Mouse (Mus musculus): Measurements from ENCODE around the gene Slc25a22. TPM values are rescaled to one million over a fixed set of nuclear protein-coding genes. Genes with fewer than 3 reads are reported as not detected.

Slc25a22 gene
- total and polyA plus RNA-seq, 3 experiments = 55.8 to 85.8 (median 72.6) TPM

DNA sequence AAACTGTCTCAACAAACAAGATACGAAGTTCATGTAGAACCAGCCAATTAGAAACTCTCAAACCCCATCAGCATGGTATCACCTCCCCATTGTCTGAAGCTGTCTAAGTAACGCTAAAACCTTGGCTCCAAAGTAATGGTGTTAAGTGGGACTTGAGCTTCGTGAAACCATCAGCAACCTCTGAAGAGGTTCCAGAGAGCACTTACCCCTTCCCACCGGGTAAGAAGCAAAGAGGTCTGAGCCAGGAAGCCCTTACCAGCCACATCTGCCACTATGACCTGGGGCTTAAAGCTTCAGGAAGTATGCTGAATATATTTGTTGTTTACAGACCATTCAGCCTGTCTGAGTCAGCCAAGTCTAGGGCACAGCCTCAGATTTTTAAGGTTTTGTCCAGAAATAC, 32.2 kb downstream of the Slc25a22 start:
- Histone ChIP-seq H3K9ac (ENCODE audit: low read depth, low read length) (no peak overlapping the region), H3K79me2 (replicated peaks; ENCODE audit: control insufficient read depth, insufficient read depth, low read length) (no peaks in the 10 kb centered on the region), H3K27ac (no peak overlapping the region), H3K4me1 (ENCODE audit: control insufficient read depth, insufficient read depth, low read length) (peaks cover 3% of the 10 kb centered on the region), H3K36me3 (ENCODE audit: control insufficient read depth, insufficient read depth, low read length) (no peaks in the 10 kb centered on the region), H3K4me3 (no peak overlapping the region), H3K27me3 (ENCODE audit: control insufficient read depth, insufficient read depth, low read length) (no peaks in the 10 kb centered on the region)
- DNase-seq = no peak
- WGBS = 69% methylated on average over 4 of the region's 4 CpGs
- no peak for TF ChIP-seq CTCF (IDR thresholded peaks at IDR 0.05)
- no peak for TF ChIP-seq EP300 (IDR thresholded peaks at IDR 0.05; ENCODE audit: insufficient read depth, low read depth, low read length)
- TF ChIP-seq POLR2A (IDR thresholded peaks at IDR 0.05; ENCODE audit: insufficient read depth, low read depth, low read length) = no peak
- intact Hi-C loops (cut with DNase I) = no loop called here

GRCm38 (mm10) chr7:141403305-141403704, 34.4 kb downstream of the Slc25a22 start:
- intact Hi-C loops (cut with DNase I) = no loop called here
- Histone ChIP-seq H3K27ac (no peak overlapping the region), H3K36me3 (ENCODE audit: control insufficient read depth, insufficient read depth, low read length) (no peaks in the 10 kb centered on the region), H3K27me3 (ENCODE audit: control insufficient read depth, insufficient read depth, low read length) (no peaks in the 10 kb centered on the region), H3K4me3 (no peak overlapping the region), H3K4me1 (ENCODE audit: control insufficient read depth, insufficient read depth, low read length) (no peaks in the 10 kb centered on the region), H3K9ac (ENCODE audit: low read depth, low read length) (no peak overlapping the region), H3K79me2 (replicated peaks; ENCODE audit: control insufficient read depth, insufficient read depth, low read length) (no peaks in the 10 kb centered on the region)
- WGBS = 32% methylated on average over 5 of the region's 5 CpGs
- TF ChIP-seq CTCF (IDR thresholded peaks at IDR 0.05) (peak; percentile 77), EP300 (IDR thresholded peaks at IDR 0.05; ENCODE audit: insufficient read depth, low read depth, low read length) (0 out of 2 replicates have a peak, but pooled peaks have one; percentile 63), POLR2A (IDR thresholded peaks at IDR 0.05; ENCODE audit: insufficient read depth, low read depth, low read length) (no peak)
- DNase-seq = peak; percentile 53 to 64

DNA sequence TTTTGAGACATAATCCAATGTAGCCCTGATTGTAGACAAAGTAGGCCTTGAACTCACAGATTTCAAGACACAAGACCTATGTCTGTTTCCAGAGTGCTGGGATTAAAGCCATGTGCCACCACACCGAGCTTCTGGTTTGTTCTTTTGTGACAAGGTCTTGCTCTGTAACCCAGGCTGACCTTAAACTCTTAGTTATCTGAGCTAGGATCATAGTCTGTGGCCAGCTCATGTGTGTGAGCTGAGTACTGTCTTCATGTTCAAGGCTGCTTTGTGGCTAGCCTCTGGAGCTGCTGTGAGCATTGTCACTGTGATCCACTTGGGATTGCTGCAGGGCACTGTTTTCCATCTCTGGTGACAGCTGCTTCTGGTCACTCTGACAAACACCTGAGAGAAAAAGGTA, 42.3 kb downstream of the Slc25a22 start:
- TF ChIP-seq CTCF (IDR thresholded peaks at IDR 0.05) = no peak
- no peak for TF ChIP-seq POLR2A (IDR thresholded peaks at IDR 0.05; ENCODE audit: insufficient read depth, low read depth, low read length)
- no peak for TF ChIP-seq EP300 (IDR thresholded peaks at IDR 0.05; ENCODE audit: insufficient read depth, low read depth, low read length)
- 78% methylated on average over 1 of the region's 1 CpGs for WGBS
- H3K4me1 ChIP-seq (ENCODE audit: control insufficient read depth, insufficient read depth, low read length) = peaks cover 9% of the 10 kb centered on the region
- peaks cover 2% of the 10 kb centered on the region for H3K79me2 ChIP-seq (replicated peaks; ENCODE audit: control insufficient read depth, insufficient read depth, low read length)
- H3K27me3 ChIP-seq (ENCODE audit: control insufficient read depth, insufficient read depth, low read length) = no peaks in the 10 kb centered on the region
- intact Hi-C loops (cut with DNase I) = no loop called here
- H3K4me3 ChIP-seq = no peak overlapping the region
- no peak overlapping the region for H3K27ac ChIP-seq
- no peak overlapping the region for H3K9ac ChIP-seq (ENCODE audit: low read depth, low read length)
- no peak for DNase-seq
- no peaks in the 10 kb centered on the region for H3K36me3 ChIP-seq (ENCODE audit: control insufficient read depth, insufficient read depth, low read length)

DNA sequence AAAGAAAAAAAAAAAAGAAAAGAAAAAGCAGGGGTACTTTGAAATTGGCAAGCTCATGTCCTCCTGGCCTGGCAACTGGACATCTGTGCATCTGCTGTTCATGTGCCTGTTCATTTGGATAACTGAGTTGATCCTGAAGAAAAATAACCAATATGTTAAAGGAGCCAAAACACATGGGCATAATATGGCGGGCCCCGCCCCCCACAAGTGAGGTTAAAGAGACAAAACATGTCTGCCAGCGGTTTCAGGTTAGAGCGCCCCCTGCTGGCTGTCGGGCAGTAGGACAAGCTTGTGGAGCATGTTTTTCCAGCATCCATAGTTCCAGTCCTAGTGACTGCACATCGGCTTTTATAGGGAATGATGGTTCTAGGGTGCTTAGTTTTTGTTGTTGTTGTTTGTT, 42.9 kb downstream of the Slc25a22 start:
- H3K27ac ChIP-seq = no peak overlapping the region
- peak; percentile 49 to 67 for DNase-seq
- no peak overlapping the region for H3K9ac ChIP-seq (ENCODE audit: low read depth, low read length)
- 29% methylated on average over 6 of the region's 6 CpGs for WGBS
- H3K4me1 ChIP-seq (ENCODE audit: control insufficient read depth, insufficient read depth, low read length) = peaks cover 9% of the 10 kb centered on the region
- no peaks in the 10 kb centered on the region for H3K27me3 ChIP-seq (ENCODE audit: control insufficient read depth, insufficient read depth, low read length)
- peaks cover 2% of the 10 kb centered on the region for H3K79me2 ChIP-seq (replicated peaks; ENCODE audit: control insufficient read depth, insufficient read depth, low read length)
- intact Hi-C loops (cut with DNase I) = loop anchor here (5.0 kb wide), 1 partner anchor 133 kb away; no protein-coding TSS in a partner anchor
- TF ChIP-seq CTCF (IDR thresholded peaks at IDR 0.05) = peak; percentile 88
- no peak for TF ChIP-seq EP300 (IDR thresholded peaks at IDR 0.05; ENCODE audit: insufficient read depth, low read depth, low read length)
- no peak for TF ChIP-seq POLR2A (IDR thresholded peaks at IDR 0.05; ENCODE audit: insufficient read depth, low read depth, low read length)
- H3K36me3 ChIP-seq (ENCODE audit: control insufficient read depth, insufficient read depth, low read length) = no peaks in the 10 kb centered on the region
- no peak overlapping the region for H3K4me3 ChIP-seq

- no peaks in the 10 kb centered on the region for H3K27me3 ChIP-seq (ENCODE audit: control insufficient read depth, insufficient read depth, low read length)
- DNase-seq = no peak
- no peaks in the 10 kb centered on the region for H3K36me3 ChIP-seq (ENCODE audit: control insufficient read depth, insufficient read depth, low read length)
- no peak for TF ChIP-seq EP300 (IDR thresholded peaks at IDR 0.05; ENCODE audit: insufficient read depth, low read depth, low read length)
- TF ChIP-seq POLR2A (IDR thresholded peaks at IDR 0.05; ENCODE audit: insufficient read depth, low read depth, low read length) = no peak
- no peak for TF ChIP-seq CTCF (IDR thresholded peaks at IDR 0.05)
- intact Hi-C loops (cut with DNase I) = loop anchor here (5.0 kb wide), 1 partner anchor 133 kb away; no protein-coding TSS in a partner anchor
- no peak overlapping the region for H3K9ac ChIP-seq (ENCODE audit: low read depth, low read length)
- peaks cover 9% of the 10 kb centered on the region for H3K4me1 ChIP-seq (ENCODE audit: control insufficient read depth, insufficient read depth, low read length)
- H3K27ac ChIP-seq = no peak overlapping the region
- no peak overlapping the region for H3K4me3 ChIP-seq
- 70% methylated on average over 7 of the region's 7 CpGs for WGBS
- peaks cover 2% of the 10 kb centered on the region for H3K79me2 ChIP-seq (replicated peaks; ENCODE audit: control insufficient read depth, insufficient read depth, low read length)
These were observed 43.5 kb downstream of the Slc25a22 start for GRCm38 (mm10) chr7:141394158-141394557.

DNA sequence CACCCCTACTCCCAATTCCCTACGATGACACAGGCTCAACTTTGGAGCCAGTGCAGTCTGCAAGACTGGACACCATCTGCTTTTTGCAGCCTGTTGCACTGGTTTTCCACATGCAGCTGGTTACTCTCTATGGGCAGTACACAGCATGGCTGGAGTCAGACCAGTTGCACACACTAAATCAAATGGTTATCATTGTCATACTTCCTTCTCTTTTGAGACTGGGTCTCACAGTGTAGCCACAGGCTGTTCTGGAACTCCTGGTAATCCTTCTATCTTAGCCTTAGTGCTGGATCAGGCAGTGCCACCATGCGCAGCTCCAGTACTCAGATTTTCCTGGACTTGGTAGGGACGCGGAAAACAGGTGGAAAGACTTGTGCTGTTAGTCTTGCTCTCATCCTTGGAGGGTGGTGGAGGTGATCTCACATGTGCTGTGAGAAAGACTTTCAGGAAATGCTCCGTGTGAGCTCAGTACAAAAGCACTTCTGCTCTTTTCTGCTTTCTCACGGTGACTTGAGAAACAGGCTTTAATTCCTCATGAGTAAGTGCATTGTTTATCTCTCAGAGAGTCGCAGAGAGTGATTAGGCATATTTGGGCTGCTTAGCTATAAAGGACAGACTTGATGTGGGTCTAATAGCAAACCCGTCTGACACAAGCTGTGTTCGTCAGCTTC, 45.0 kb downstream of the Slc25a22 start:
- peak overlapping the region; percentile 81 for H3K27ac ChIP-seq
- no peak for TF ChIP-seq POLR2A (IDR thresholded peaks at IDR 0.05; ENCODE audit: insufficient read depth, low read depth, low read length)
- peak overlapping the region; percentile 58 for H3K9ac ChIP-seq (ENCODE audit: low read depth, low read length)
- peak overlapping the region; percentile 86 for H3K4me3 ChIP-seq
- 19% methylated on average over 9 of the region's 9 CpGs for WGBS
- H3K4me1 ChIP-seq (ENCODE audit: control insufficient read depth, insufficient read depth, low read length) = peaks cover 9% of the 10 kb centered on the region
- H3K79me2 ChIP-seq (replicated peaks; ENCODE audit: control insufficient read depth, insufficient read depth, low read length) = peaks cover 2% of the 10 kb centered on the region
- H3K27me3 ChIP-seq (ENCODE audit: control insufficient read depth, insufficient read depth, low read length) = no peaks in the 10 kb centered on the region
- no peaks in the 10 kb centered on the region for H3K36me3 ChIP-seq (ENCODE audit: control insufficient read depth, insufficient read depth, low read length)
- intact Hi-C loops (cut with DNase I) = loop anchor here (5.0 kb wide), 1 partner anchor 135 kb away; no protein-coding TSS in a partner anchor
- no peak for DNase-seq
